Mouse (Mus musculus): ENCODE measurements around the gene 4931406P16Rik.

DNA sequence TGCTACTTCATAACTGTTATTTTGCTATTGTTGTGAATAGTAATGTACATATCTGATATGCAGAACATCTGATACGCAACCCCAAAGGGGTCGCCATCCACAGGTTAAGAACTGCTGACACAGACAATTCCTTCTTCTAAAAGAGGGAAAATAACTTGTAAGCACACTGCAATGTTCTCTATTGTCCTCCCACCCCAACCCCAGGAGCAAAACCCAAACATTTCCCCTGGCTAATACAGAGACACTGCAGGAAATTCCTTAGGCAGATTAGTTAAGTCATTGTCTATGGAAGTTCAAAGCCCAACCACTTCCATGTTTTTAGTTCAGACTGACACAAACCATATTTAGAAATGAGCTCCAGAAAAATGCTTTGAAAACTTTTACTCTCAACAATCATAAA is 14.5 kb downstream of the 4931406P16Rik start:
- TF ChIP-seq CTCF (IDR thresholded peaks at IDR 0.05; ENCODE audit: borderline replicate concordance, insufficient read depth, low read depth, low read length): no peak
- TF ChIP-seq POLR2A (IDR thresholded peaks at IDR 0.05; ENCODE audit: borderline replicate concordance, insufficient read depth, low read length): no peak
